21 mouse cellular contexts compared by ENCODE assay signal in the genomic region with DNA sequence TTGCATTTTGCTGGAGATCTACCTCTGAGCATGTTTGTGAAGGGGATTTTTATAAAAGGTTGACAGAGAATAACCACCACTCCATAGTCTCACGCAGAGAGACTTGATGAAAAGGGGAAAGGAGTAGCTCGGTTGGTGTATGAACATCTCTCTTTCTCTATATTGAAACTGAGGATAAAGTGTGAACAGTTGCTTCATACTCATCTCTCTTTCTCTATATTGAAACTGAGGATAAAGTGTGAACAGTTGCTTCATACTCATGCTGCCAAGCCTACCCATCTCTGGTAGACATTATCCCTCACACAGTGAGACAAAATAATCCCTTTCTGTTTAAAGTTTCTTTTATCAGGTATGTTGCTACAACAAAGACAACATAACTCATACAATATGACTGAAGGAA.
DNase-seq lines count a peak whose midpoint lies in the region; ATAC-seq and TF ChIP-seq lines count a peak whose summit lies in the region.
"Had no signal": no experiment of that assay in that cellular context is flagged by ENCODE, and none has a peak within 500 bp of the region (broad histone marks: within the 10 kb centered on the region; RNA-seq: fewer than 3 reads in every experiment).

No protein-coding gene starts in this region.

- no peaks in the 10 kb centered on the region for H3K27me3 ChIP-seq in stomach, postnatal 0 days (ENCODE audit: control insufficient read depth, insufficient read depth, low read length)
- H3K27me3 ChIP-seq in forebrain, embryonic 10.5 days (ENCODE audit: poor library complexity, severe bottlenecking), result no peaks in the 10 kb centered on the region
- H3K27me3 ChIP-seq: CH12.LX, Patski had no signal

- 90% methylated on average over 2 of the region's 2 CpGs for WGBS in stomach, postnatal 0 days
- 94% methylated on average over 2 of the region's 2 CpGs for WGBS in forebrain, embryonic 10.5 days

- no peaks in the 10 kb centered on the region for H3K9me3 ChIP-seq in stomach, postnatal 0 days (ENCODE audit: control insufficient read depth, low read length)
- H3K9me3 ChIP-seq in forebrain, embryonic 10.5 days, result no peaks in the 10 kb centered on the region
- H3K9me3 ChIP-seq: G1E had no signal

- H3K9ac ChIP-seq in stomach, postnatal 0 days (ENCODE audit: low read length), result no peak overlapping the region

- peak; percentile 82 for ATAC-seq in granulocyte monocyte progenitor cell, adult 5-6 weeks (replicated peaks; ENCODE audit: poor library complexity, severe bottlenecking)
- peak; percentile 60 for ATAC-seq in megakaryocyte, adult 5-6 weeks (ENCODE audit: poor library complexity, severe bottlenecking)
- peak; percentile 56 for ATAC-seq in megakaryocyte progenitor cell, adult 5-6 weeks (replicated peaks; ENCODE audit: poor library complexity)
- ATAC-seq in stomach, postnatal 0 days (ENCODE audit: low FRiP score, low TSS enrichment), result no peak
- ATAC-seq: activated CD4-positive, CD25-positive, alpha-beta regulatory T cell, adult 4 months; CD4-positive, CD25-positive, alpha-beta regulatory T cell, adult 4 months; Patski had no signal

- H3K27ac ChIP-seq in stomach, postnatal 0 days (replicated peaks), result no peak overlapping the region
- H3K27ac ChIP-seq in forebrain, embryonic 10.5 days, result no peak overlapping the region

- H3K4me1 ChIP-seq in stomach, postnatal 0 days (replicated peaks; ENCODE audit: control insufficient read depth, insufficient read depth), result no peaks in the 10 kb centered on the region
- no peaks in the 10 kb centered on the region for H3K4me1 ChIP-seq in forebrain, embryonic 10.5 days

- H3K4me3 ChIP-seq in stomach, postnatal 0 days (ENCODE audit: low read depth, low read length), result no peak overlapping the region
- H3K4me3 ChIP-seq in forebrain, embryonic 10.5 days, result no peak overlapping the region

- no peak for TF ChIP-seq CTCF in stomach, postnatal 0 days (IDR thresholded peaks at IDR 0.05; ENCODE audit: low read depth)

- H3K36me3 ChIP-seq in stomach, postnatal 0 days (ENCODE audit: control insufficient read depth, insufficient read depth, low read length), result no peaks in the 10 kb centered on the region
- no peaks in the 10 kb centered on the region for H3K36me3 ChIP-seq in forebrain, embryonic 10.5 days (replicated peaks)
- H3K36me3 ChIP-seq: G1E had no signal

- no peak overlapping the region for H3K4me2 ChIP-seq in stomach, postnatal 0 days (replicated peaks; ENCODE audit: low read depth)

- DNase-seq in thymus, postnatal 25 days, result no peak
- DNase-seq in stomach, postnatal 0 days (ENCODE audit: low spot score), result no peak
- no peak for DNase-seq in forebrain, embryonic 10.5 days (ENCODE audit: extremely low spot score, low spot score)
- DNase-seq: adrenal gland, adult 2 months; adrenal gland, adult 8-10 months; adrenal gland, postnatal 10 days; adrenal gland, postnatal 14 days; adrenal gland, postnatal 25 days; adrenal gland, postnatal 36 days; B cell, adult 2 months; cerebellum, adult 11 months; cerebellum, adult 11-12 months; cerebellum, adult 18-20 months had no signal

- TF ChIP-seq EP300 in stomach, postnatal 0 days (optimal IDR thresholded peaks at IDR 0.05), result no peak
